Mouse (Mus musculus) stomach, embryonic 15.5 days (tissue): ENCODE results near the gene Col18a1. TPM values are rescaled to one million over a fixed set of nuclear protein-coding genes. Genes with fewer than 3 reads are reported as not detected.

ENCODE experiments used
- ATAC-seq: fragments of 200-750 bp; cut with Nextera tagmentation; 2 replicates; pipeline ENCODE4 v1.8.0; 2017; ENCODE audit warnings: low read depth, moderate number of reproducible peaks, moderate TSS enrichment; ENCODE audit not compliant: insufficient read depth, low FRiP score
- H3K27ac ChIP-seq: fragments of 300-500 bp; sonication (generic); 2 replicates; pipeline ENCODE4 v1.5.1; 2015; ENCODE audit warnings: mild to moderate bottlenecking, inconsistent platforms
- H3K27me3 ChIP-seq: fragments of 300-500 bp; sonication (generic); replicated peaks from 2 replicates; pipeline ENCODE4 v1.6.1; 2015; ENCODE audit warnings: inconsistent platforms
- H3K36me3 ChIP-seq: fragments of 300-500 bp; sonication (generic); 2 replicates; pipeline ENCODE4 v1.6.1; 2015; ENCODE audit warnings: inconsistent platforms
- H3K4me1 ChIP-seq: fragments of 300-500 bp; sonication (generic); 2 replicates; pipeline ENCODE4 v1.6.1; 2015; ENCODE audit warnings: inconsistent platforms
- H3K4me2 ChIP-seq: fragments of 300-500 bp; sonication (generic); 2 replicates; pipeline ENCODE4 v1.6.1; 2015; ENCODE audit warnings: mild to moderate bottlenecking, inconsistent platforms
- H3K4me3 ChIP-seq: fragments of 300-500 bp; sonication (generic); replicated peaks from 2 replicates; pipeline ENCODE4 v1.5.1; 2015; ENCODE audit warnings: inconsistent platforms
- H3K9ac ChIP-seq: fragments of 300-500 bp; sonication (generic); 2 replicates; pipeline ENCODE4 v1.6.1; 2015; ENCODE audit warnings: inconsistent platforms
- H3K9me3 ChIP-seq: fragments of 300-500 bp; sonication (generic); 2 replicates; pipeline ENCODE4 v1.6.1; 2016; ENCODE audit warnings: inconsistent platforms
- WGBS: fragments of 180-500 bp; shearing (Covaris S2); methylation state at CpG from one replicate; pipeline ENCODE4 v1.1.7; 2015; 5-methylcytosine and 5-hydroxymethylcytosine counted together
- polyA plus RNA-seq: library from polyadenylated mRNA; unstranded; fragments of >200 nt; fragmentation: Nextera tagmentation; extraction: Ambion mirVana; gene quantifications from 2 replicates; pipeline ENCODE4 v1.2.1, GENCODE M21; 2015

The Col18a1 gene
- polyA plus RNA-seq, 1 experiment from 2014 or later = 70.3 TPM

DNA sequence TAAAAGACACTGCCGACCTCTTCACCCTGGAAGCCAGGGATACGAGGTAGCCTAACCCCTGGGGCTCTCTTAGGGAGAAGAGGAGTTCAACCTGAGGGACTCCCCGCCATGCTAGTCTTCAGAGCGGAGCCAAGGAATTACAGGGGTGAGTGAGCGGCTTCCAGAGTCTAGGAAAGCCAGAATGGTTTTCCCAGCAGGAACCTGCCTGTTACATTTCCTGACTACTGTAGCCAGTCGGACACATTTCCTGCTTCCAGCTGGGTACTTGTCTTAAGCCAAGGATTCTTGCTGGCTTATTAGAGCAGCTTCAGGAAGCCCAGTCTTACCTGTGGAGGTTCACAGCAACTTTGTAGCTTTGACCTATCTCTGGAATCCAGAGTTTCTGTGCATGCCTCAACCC, 34.8 kb downstream of the Col18a1 start:
- no peak overlapping the region for H3K4me2 ChIP-seq
- peak overlapping the region; percentile 51; the same call in 1 of the 2 replicates for H3K27ac ChIP-seq
- H3K4me3 ChIP-seq = no peak overlapping the region
- 65% methylated on average over 6 of the region's 6 CpGs for WGBS
- no peaks in the 10 kb centered on the region for H3K27me3 ChIP-seq
- ATAC-seq = no peak
- no peaks in the 10 kb centered on the region for H3K9me3 ChIP-seq
- no peaks in the 10 kb centered on the region for H3K36me3 ChIP-seq
- no peak overlapping the region for H3K9ac ChIP-seq
- peaks cover 33% of the 10 kb centered on the region for H3K4me1 ChIP-seq

DNA sequence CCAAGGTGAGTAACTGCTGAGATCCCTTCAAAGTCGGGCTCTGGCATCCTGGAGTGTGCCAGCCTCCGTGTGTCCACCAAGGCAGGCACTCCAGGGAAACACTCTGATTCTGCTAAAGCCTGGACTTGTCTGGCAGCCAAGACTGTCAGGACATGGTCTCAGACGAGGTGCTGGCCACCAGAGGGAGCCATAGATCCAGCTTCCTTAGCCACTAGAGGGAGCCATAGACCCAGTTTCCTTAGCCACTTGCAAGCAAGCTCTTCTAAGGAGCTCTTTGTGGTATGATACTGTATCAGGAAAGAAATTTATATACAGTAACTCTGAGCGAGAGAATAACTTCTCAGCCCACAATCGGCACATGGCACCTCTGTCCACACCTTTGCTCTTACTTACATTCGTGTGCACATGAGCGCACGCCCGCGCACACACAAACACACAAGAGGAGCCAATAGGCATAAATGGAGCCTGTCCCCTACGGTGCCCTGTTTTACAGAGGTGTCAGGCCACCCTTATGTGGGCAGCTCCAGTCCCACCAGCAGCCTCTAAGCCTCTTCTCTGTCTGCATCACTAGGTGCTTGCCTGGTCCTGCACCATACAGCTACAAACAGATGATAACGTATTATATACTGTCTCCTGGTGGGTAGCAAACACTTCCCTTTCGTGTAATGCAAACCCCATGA, 35.6 kb downstream of the Col18a1 start:
- peak; percentile 54; the same call in 1 of the 2 replicates for ATAC-seq
- WGBS = 45% methylated on average over 13 of the region's 13 CpGs
- H3K4me2 ChIP-seq = no peak overlapping the region
- peaks cover 33% of the 10 kb centered on the region for H3K4me1 ChIP-seq
- 0 out of 2 replicates have a peak overlapping the region, but pooled peaks have one; percentile 32 for H3K27ac ChIP-seq
- no peaks in the 10 kb centered on the region for H3K36me3 ChIP-seq
- no peaks in the 10 kb centered on the region for H3K27me3 ChIP-seq
- H3K9ac ChIP-seq = no peak overlapping the region
- no peaks in the 10 kb centered on the region for H3K9me3 ChIP-seq
- H3K4me3 ChIP-seq = no peak overlapping the region

DNA sequence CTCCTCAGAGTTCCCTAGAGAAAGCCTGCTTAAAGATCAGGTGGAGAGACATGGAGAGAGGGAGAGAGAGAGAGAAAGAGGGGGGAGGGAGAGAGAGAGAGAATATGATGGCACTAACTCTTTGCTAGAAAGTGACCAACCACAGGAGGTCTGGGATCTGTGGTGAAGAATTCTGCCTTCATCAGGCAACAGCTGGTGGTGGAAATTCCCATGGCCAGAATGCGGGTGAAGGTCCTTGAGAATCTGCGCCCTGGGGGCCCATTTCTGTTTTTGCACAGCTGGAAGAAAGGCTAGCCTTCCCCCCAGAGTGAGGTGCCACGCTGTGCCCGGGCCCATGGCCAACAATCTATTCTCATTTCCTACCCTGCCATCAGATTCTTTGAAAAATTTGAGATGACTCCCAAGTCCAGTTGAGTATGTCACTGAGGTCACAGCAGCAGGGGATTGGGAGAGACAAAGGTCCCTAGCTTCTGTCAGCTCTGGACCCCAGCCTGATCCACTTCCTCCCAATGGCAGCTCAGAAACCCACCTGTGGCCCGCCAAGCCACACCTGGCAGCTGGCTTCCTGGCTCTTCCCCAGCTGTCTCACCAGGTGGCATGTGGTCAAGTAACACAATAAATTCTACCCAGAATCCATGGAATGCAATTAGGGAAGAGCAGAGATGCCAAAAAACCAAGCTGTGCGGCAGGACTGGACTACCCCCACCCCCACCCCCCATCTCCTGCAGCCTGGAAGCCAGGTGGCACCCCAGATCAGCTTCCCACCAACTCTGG, 36.5 kb downstream of the Col18a1 start:
- no peak for ATAC-seq
- peaks cover 33% of the 10 kb centered on the region for H3K4me1 ChIP-seq
- H3K9ac ChIP-seq = no peak overlapping the region

DNA sequence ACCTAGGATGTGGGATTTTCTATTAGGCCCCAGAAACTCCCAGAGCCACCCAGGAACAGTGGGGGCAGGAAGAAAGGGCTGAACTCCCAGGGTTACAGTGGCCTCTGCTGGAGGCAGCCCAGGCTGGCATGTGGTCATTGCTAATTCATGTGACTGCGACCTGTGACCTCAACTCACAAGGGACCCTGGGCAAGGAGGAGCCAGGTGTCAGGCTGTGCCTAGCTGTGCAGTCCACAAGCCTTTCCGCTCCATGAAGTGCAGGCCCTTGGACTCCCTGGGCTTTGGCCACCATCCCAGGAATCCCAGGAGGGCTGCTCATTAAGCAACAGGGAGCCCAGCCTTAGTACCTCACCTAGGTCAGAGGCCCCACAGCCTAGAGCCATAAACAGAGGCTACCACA, 38.4 kb downstream of the Col18a1 start:
- no peaks in the 10 kb centered on the region for H3K9me3 ChIP-seq
- H3K9ac ChIP-seq = no peak overlapping the region
- peaks cover 32% of the 10 kb centered on the region for H3K4me1 ChIP-seq
- 64% methylated on average over 2 of the region's 2 CpGs for WGBS
- no peak overlapping the region for H3K4me2 ChIP-seq
- no peak overlapping the region for H3K4me3 ChIP-seq
- no peaks in the 10 kb centered on the region for H3K36me3 ChIP-seq
- ATAC-seq = no peak
- H3K27me3 ChIP-seq = no peaks in the 10 kb centered on the region
- H3K27ac ChIP-seq = no peak overlapping the region

More for the DNA sequence above, 36.5 kb downstream of the Col18a1 start:
- H3K27ac ChIP-seq = no peak overlapping the region
- no peak overlapping the region for H3K4me3 ChIP-seq
- WGBS = 85% methylated on average over 6 of the region's 6 CpGs
- no peaks in the 10 kb centered on the region for H3K36me3 ChIP-seq
- no peak overlapping the region for H3K4me2 ChIP-seq
- H3K27me3 ChIP-seq = no peaks in the 10 kb centered on the region
- no peaks in the 10 kb centered on the region for H3K9me3 ChIP-seq

DNA sequence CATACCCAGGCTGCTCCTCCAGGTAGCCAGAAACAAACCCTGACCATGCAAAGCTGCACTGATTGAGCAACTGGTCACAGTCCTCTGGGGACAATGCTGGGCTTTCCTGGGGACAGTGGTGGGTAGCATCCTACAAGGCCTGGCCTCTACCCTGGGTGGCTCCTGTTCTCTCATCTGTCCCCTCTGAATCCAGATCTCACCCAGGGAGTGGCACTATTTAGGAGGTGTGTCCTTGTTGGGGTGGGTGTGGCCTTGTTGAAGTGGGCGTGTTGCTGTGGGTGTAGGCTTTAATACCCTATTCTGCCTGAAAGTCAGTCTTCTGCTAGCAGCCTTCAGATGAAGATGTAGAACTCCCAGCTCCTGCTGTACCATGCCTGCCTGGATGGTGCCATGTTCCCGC, 39.8 kb downstream of the Col18a1 start:
- H3K4me3 ChIP-seq = no peak overlapping the region
- H3K4me2 ChIP-seq = no peak overlapping the region
- H3K4me1 ChIP-seq = peaks cover 22% of the 10 kb centered on the region
- no peaks in the 10 kb centered on the region for H3K27me3 ChIP-seq
- 91% methylated on average over 2 of the region's 2 CpGs for WGBS
- no peak for ATAC-seq
- no peaks in the 10 kb centered on the region for H3K9me3 ChIP-seq
- no peak overlapping the region for H3K9ac ChIP-seq
- H3K36me3 ChIP-seq = no peaks in the 10 kb centered on the region
- H3K27ac ChIP-seq = no peak overlapping the region

DNA sequence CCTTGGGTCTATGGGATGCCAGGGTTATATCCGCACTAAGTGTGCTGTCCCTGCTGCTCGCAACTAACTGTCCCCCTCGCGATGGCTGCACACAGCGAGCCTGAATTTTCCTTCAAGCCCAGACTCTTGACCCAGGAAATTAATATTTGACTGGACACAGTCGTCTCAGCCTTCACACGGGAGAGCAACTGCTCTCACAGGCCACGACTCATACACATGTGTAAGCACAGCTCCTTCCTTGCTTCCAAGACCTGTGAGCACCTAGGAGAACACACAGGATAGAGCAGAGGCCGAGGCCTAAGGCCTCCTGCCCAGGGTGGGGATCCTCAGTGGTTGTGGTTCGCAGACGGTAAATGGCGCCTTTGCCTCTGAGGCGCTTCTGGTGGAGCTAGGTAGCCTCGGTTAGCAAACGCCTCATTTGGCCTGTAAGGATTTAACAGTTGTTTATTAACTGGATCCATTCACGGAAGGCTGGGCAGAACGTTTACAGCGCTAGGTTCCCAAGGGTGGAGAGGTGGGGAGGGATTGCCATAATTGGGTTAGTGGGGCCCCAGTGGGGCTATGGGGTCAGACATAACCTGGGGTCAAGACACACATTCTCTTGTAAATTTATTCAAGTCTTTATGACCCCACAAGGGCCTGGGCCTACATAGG, 41.1 kb downstream of the Col18a1 start:
- no peak overlapping the region for H3K4me3 ChIP-seq
- H3K27ac ChIP-seq = no peak overlapping the region; the same call in 1 of the 2 replicates
- H3K9ac ChIP-seq = no peak overlapping the region
- no peaks in the 10 kb centered on the region for H3K27me3 ChIP-seq
- no peaks in the 10 kb centered on the region for H3K36me3 ChIP-seq
- ATAC-seq = no peak
- H3K9me3 ChIP-seq = no peaks in the 10 kb centered on the region
- WGBS = 74% methylated on average over 18 of the region's 18 CpGs
- H3K4me1 ChIP-seq = peaks cover 9% of the 10 kb centered on the region
- H3K4me2 ChIP-seq = no peak overlapping the region

DNA sequence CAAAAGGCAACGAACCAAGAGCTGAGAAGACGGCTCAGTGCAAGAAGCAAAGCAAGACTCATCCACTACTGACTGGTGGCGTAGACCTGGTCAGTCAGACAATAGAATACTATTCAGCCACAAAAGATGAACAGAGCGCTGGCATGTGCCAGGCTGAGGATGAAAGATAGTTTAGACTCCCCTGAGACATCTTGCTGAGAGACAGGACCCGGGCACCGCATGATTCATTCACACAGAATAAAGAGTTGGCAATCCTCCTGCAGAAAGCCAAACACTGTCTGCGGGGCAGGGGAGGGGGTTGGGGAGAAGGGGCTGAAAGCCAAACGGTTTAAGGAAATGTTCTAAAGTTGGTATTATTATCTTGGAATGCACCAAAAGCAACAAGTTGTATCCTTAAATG, 42.4 kb downstream of the Col18a1 start:
- Histone ChIP-seq H3K4me1 (0 out of 2 replicates have a peak, but pooled peaks cover 3% of the 10 kb centered on the region), H3K27me3 (no peaks in the 10 kb centered on the region), H3K4me2 (no peak overlapping the region), H3K36me3 (no peaks in the 10 kb centered on the region), H3K27ac (no peak overlapping the region), H3K9ac (no peak overlapping the region), H3K9me3 (no peaks in the 10 kb centered on the region), H3K4me3 (no peak overlapping the region)
- 70% methylated on average over 8 of the region's 8 CpGs for WGBS
- ATAC-seq = no peak

DNA sequence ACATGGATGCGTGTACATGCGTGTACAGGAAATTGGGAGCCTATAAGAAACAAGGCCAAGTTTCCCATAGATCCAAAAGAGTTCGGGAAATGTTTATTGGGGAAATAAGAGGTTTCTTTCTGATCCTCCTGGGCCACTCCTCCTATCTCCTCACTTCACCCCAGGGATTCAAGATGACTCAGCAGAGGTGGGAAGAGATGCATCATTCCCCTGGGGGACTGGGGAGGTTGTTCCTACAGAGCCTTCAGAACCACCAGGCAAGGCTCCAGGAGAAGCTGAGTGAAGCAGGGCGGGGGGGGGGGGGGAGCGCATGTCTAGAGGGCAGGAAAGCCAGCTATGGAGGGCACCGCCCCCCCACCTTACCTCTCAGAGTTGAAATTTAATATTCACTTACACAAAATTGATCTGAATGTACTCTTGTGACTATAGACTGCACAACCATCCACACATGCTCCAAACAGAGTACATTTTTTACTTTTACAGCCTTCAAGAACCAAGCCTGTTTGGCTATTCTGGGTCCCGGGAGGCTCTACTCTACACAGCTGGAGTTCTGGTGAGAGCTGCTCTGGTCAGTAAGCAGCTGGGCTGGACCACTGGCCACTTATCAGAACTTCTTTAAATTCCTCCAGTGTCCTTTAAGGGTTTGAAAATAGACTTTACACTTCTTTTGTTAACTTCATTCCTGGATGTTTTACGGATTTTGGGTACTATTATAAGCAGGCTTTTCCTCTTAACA, 44.9 kb downstream of the Col18a1 start:
- WGBS = 85% methylated on average over 7 of the region's 8 CpGs
- H3K36me3 ChIP-seq = no peaks in the 10 kb centered on the region
- H3K4me2 ChIP-seq = no peak overlapping the region
- no peak overlapping the region for H3K27ac ChIP-seq
- no peak overlapping the region for H3K9ac ChIP-seq
- peaks cover 10% of the 10 kb centered on the region for H3K4me1 ChIP-seq
- H3K27me3 ChIP-seq = no peaks in the 10 kb centered on the region
- no peaks in the 10 kb centered on the region for H3K9me3 ChIP-seq
- no peak overlapping the region for H3K4me3 ChIP-seq
- no peak for ATAC-seq

DNA sequence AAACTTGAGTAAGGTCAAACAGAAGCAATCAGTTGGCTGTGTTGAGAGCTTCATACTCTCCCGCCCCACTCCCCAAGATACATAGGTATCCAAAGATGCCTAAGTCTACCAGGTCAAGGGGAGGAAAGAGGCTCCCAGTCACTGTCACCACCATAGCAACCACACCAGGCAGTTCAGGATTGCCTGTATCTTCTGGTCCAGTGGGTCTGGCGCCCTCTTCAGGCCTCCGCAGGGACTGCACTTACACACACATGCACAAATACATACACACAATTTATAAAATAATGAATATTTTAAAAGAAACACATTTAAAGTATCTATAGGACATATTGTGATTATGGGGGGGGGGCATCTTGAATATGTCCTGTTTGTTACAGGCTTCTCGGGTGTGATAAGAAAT, 45.8 kb downstream of the Col18a1 start:
- H3K9me3 ChIP-seq = no peaks in the 10 kb centered on the region
- ATAC-seq = no peak
- 80% methylated on average over 4 of the region's 4 CpGs for WGBS
- no peak overlapping the region for H3K27ac ChIP-seq
- H3K4me3 ChIP-seq = no peak overlapping the region
- peaks cover 15% of the 10 kb centered on the region for H3K4me1 ChIP-seq
- H3K9ac ChIP-seq = no peak overlapping the region
- H3K36me3 ChIP-seq = no peaks in the 10 kb centered on the region
- H3K4me2 ChIP-seq = no peak overlapping the region
- H3K27me3 ChIP-seq = no peaks in the 10 kb centered on the region

DNA sequence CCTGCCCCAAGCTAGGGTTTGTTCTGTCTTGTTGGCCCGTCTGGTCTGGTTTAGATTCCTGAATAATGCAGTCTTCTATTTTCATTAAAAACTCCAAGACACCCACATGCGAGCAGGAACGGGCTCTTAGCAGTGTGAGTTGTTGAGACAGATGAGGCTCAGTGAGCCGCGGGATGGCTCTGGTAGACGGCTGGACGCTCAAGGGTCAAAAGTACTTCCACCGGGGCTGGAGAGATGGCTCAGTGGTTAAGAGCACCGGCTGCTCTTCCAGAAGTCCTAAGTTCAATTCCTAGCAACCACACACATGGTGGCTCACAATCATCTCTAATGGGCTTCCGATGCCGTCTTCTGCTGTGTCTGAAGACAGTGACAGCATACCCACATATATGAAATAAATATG, 46.9 kb downstream of the Col18a1 start:
- WGBS = 82% methylated on average over 11 of the region's 11 CpGs

DNA sequence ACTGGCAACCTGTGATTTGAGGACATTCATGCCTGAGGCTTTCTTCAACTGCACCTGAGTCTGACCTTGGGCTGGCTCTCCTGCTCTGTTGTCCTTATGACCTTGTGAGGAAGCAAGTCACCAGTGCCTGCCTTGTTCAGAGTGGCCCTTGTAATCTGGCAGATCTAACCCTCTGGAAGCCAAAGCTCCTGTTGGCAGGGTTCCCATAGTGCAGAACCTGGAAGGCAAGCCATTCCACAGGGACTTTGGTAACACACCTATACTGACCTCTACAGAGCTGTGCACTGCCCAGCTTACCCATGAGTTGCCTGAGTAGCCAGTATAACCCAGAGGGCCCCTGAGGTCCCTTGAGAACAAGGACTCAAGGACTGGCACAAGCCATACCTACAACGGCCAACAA, 48.0 kb downstream of the Col18a1 start:
- Histone ChIP-seq H3K9me3 (no peaks in the 10 kb centered on the region), H3K4me1 (peaks cover 24% of the 10 kb centered on the region), H3K27me3 (no peaks in the 10 kb centered on the region), H3K4me2 (no peak overlapping the region), H3K36me3 (no peaks in the 10 kb centered on the region), H3K9ac (no peak overlapping the region), H3K4me3 (no peak overlapping the region), H3K27ac (no peak overlapping the region)
- ATAC-seq = no peak
- 89% methylated on average over 1 of the region's 1 CpGs for whole genome bisulfite sequencing

More for the DNA sequence above, 46.9 kb downstream of the Col18a1 start:
- H3K9ac ChIP-seq = no peak overlapping the region
- no peak overlapping the region for H3K4me3 ChIP-seq
- no peaks in the 10 kb centered on the region for H3K9me3 ChIP-seq
- H3K27me3 ChIP-seq = no peaks in the 10 kb centered on the region
- peaks cover 15% of the 10 kb centered on the region for H3K4me1 ChIP-seq
- H3K4me2 ChIP-seq = no peak overlapping the region
- no peak for ATAC-seq
- no peak overlapping the region for H3K27ac ChIP-seq
- no peaks in the 10 kb centered on the region for H3K36me3 ChIP-seq
